Mouse (Mus musculus): ENCODE results near the gene Elmod3.

Gene Elmod3

GRCm38 (mm10) chr6:72570644-72571397, 27.4 kb downstream of the Elmod3 start:
- DNase-seq (ENCODE audit: low read depth, low spot score) = no peak

- no peak for DNase-seq (ENCODE audit: low read depth, low spot score)
These were observed 29.5 kb downstream of the Elmod3 start for GRCm38 (mm10) chr6:72568736-72569135.

GRCm38 (mm10) chr6:72567508-72567907, 30.7 kb downstream of the Elmod3 start:
- DNase-seq (ENCODE audit: low read depth, low spot score) = no peak

- DNase-seq (ENCODE audit: low read depth, low spot score) = peak; percentile 68
These were observed 32.2 kb downstream of the Elmod3 start for GRCm38 (mm10) chr6:72566044-72566443.

GRCm38 (mm10) chr6:72565506-72565905, 32.7 kb downstream of the Elmod3 start:
- DNase-seq (ENCODE audit: low read depth, low spot score) = no peak

DNA sequence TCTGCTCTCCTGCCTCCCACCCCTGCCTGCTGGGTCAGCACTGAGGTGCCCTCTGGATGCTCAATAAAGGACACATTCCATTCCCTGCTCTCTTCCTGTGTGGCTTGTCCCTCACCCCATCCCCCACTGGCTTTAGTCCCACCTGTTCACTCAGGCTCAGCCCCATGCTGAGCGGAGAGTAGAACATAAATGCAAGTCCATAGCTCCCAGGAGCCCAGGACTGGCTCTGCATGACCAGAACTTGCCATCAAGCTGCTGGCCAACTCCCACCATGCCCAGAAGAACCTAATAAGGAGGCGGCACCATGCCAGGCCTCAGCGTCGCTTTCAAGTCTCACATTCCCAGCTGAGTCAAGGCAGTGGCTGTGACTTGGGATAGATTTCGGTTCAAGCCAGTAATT, 35.3 kb downstream of the Elmod3 start:
- no peak for DNase-seq (ENCODE audit: low read depth, low spot score)

GRCm38 (mm10) chr6:72562486-72562885, 35.7 kb downstream of the Elmod3 start:
- DNase-seq (ENCODE audit: low read depth, low spot score) = no peak

GRCm38 (mm10) chr6:72560801-72561200, 37.4 kb downstream of the Elmod3 start:
- no peak for DNase-seq (ENCODE audit: low read depth, low spot score)

DNA sequence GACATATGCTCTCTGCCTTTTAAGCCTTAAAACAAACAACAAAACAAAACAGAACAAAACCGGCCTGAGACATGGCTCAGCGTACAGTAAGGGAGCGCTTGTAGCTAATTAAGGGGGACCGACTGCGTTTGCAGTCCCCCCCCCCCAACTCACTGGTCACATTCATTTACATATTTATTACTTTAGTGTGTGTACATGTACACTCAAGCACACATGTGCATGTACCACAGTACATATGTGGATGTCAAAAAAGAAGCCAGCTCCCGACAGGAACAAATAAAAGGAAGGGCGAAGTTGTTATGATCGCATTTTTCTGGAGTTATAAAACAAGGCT, 45.2 kb downstream of the Elmod3 start:
- DNase-seq (ENCODE audit: low read depth, low spot score) = no peak

DNA sequence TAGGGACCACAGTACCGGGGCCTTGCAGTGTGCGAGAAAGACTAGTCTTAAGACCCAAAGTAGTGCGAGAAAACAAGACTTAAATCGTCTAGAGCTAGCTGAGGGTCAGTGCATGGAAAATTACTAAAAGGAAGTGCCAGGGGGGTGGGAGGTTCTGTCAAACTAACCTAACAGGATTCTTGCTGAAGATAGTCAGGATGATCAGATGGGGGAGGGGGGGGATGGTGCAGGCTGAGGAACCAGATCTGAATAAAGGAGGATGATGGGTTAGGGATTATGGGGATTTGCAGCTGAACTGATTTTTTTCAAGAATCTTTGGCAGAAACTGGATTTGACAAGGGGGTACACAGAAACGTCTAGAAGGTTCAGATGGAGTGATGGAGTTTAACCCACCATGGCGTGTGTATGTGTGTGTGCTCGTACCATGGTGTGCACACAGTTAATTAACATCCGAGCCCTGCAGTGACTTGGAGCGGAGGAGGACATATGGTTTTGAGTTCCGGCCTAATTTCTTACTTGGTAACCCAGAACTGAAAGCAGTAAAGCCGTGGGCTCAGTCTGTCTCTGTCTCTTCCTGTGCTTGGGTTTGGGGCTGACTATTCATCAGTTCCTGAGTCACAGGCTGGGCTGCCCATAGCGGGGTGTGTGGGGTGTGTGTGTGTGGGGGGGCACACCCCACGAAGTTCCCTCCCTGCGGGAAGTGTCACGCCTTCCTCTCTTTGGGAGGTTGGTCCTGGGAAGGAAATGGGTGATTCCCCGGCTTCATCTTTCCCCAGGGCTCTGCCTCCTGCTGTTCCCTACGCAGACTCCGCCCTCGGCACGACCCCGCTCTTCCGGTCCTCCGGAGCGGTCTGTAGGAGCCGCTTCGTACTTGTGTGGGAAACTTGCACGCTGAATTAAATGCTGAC, 45.8 kb downstream of the Elmod3 start:
- peak; percentile 66 for DNase-seq (ENCODE audit: low read depth, low spot score)

- no peak for DNase-seq (ENCODE audit: low read depth, low spot score)
These were observed 47.6 kb downstream of the Elmod3 start for GRCm38 (mm10) chr6:72550503-72551100.

DNA sequence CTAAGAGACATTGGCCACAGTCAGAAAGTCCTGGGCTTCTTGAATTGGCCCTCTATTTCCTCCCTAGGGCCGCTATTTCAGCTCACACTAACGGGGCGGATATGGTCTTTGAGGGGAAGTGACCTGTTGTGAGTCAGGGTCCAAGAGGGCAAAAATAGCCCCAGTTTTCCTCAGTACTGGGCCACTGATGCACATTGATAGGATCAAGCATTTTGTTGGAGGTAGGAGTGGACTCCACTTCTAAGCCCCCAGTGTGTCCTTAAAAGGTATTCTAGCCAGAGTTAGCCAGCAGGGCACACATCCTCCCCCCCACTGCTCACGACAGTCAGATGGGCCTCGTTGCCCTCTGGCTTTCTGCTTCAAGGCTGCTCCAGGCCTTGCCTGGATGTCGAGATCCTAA, 48.2 kb downstream of the Elmod3 start:
- DNase-seq (ENCODE audit: low read depth, low spot score) = no peak

DNA sequence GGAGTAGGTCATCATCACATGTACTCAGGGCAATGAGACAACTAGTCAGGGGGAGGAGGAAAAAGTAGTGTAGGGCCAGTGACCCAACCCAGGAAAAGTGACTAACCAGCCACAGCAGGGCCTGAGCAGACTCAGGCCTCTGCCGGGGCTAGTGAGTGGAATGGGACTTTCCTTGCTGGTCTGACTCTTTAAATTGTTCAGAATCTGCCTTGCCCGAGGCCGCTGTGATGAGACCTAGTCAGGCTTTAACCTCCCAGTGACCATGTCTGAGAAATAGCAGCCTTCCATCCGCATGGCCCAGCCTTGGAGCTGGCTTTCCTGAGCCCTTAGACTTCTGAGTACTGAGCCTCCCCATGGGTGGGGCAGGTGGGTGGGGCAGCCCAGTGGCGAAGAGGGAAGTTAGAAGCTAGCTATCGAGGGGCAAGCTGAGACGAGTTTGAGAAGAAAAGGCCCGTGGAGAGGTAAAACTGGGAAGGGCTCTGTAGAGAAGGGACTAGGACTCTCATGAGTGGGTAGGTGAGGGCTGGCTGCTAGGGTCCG, 49.1 kb downstream of the Elmod3 start:
- DNase-seq (ENCODE audit: low read depth, low spot score) = no peak

- DNase-seq (ENCODE audit: low read depth, low spot score) = no peak
These were observed 50.4 kb downstream of the Elmod3 start for GRCm38 (mm10) chr6:72547862-72548261.

- DNase-seq (ENCODE audit: low read depth, low spot score) = no peak
These were observed 51.1 kb downstream of the Elmod3 start for GRCm38 (mm10) chr6:72547121-72547520.

DNA sequence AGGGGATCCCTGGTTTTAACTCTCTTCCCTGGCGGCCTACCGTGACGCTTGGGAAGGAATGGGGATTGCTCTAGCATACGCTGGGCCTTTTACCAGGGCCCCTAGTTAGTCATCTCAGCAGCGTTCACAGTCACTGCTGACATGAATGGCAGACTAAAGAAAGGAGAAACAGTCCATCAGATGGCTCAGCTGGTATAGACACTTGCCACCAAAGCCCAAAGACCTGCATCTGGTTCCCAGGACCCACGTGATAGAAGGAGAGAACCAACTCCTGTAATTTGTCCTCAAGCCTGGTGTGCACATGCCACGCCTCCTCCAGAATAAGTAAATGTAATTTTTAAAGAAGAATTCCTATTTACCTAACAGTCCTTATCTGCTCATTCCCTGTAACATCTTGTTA, 52.8 kb downstream of the Elmod3 start:
- DNase-seq (ENCODE audit: low read depth, low spot score) = no peak

GRCm38 (mm10) chr6:72544283-72544987, 53.8 kb downstream of the Elmod3 start, which contains the start of gene Capg:
Capg (plus strand) TSS chr6:72544391.
- DNase-seq (ENCODE audit: low read depth, low spot score) = no peak

DNA sequence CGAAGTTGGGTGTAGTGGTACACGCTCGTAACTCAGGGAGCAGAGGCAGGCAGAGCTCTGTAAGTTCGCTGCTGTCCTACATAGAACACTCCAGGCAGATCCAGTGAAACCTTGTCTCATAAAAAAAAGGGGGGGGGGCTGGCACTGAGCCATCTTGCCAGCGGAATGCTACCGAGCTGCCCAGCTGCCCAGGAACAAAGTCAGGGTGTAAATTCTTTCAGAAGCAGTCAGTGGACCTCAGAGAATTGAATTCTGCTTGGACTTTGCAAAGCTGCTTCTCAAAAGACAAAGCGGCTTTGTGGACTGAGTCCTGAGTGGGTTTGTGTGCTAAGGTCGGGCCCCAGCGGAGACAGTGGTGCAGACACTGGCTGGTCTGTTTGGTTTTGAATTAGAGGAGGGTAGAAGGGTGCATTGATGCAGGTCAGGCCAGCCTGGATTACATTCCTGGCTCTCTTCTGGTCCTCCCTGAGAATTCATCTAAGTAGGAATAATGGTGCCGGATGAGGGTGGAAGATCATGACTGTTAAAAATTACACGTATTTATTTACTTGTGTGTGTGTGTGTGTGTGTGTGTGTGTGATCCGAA, 54.9 kb downstream of the Elmod3 start:
- DNase-seq (ENCODE audit: low read depth, low spot score) = no peak

- DNase-seq (ENCODE audit: low read depth, low spot score) = peak; percentile 96
These were observed 59.6 kb downstream of the Elmod3 start for GRCm38 (mm10) chr6:72538562-72539031.

DNA sequence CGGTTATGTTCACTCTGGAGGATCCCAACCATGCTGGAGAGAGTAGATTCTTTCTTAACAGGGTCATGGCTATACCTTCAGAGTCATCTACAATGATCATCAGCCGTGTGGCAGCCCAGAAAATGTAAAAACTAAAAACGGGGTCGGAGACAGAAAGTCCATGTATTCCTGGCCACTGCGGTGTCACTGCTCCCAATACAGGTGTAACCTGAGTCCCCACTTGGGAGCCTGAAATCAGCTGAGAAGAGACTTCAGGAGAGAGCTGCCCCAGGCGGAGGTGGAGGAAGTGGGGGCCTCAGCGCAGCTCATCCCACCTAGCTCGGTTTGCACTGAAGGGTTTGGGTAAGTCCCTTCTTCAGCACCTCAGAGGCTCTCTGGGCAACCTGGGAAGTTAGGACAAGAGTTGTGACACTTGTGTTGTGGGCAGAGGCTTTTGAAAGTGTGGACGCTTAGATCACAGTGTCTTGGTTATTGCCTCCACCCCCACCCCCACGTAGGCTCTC, 60.2 kb downstream of the Elmod3 start:
- DNase-seq (ENCODE audit: low read depth, low spot score) = no peak

- peak; percentile 50 for DNase-seq (ENCODE audit: low read depth, low spot score)
These were observed 63.0 kb downstream of the Elmod3 start for GRCm38 (mm10) chr6:72535165-72535564.
